Mouse (Mus musculus) forebrain, embryonic 13.5 days (tissue): ENCODE measurements around the gene Syne1. TPM values are rescaled to one million over a fixed set of nuclear protein-coding genes. Genes with fewer than 3 reads are reported as not detected.
"Not testable (repeated sequence)": the region's sequence is repeated elsewhere in the genome, so short reads cannot be mapped to it uniquely, and the experiment has no call there.

Experiments
- ATAC-seq: fragments of 200-750 bp; cut with Nextera tagmentation; 2 replicates; pipeline ENCODE4 v1.8.0; 2017
- H3K27ac ChIP-seq: fragments of 300-500 bp; sonication (generic); 2 replicates; pipeline ENCODE4 v1.5.1; 2015; ENCODE audit warnings: inconsistent platforms, mild to moderate bottlenecking, moderate library complexity
- H3K27me3 ChIP-seq: fragments of 300-500 bp; sonication (generic); 2 replicates; pipeline ENCODE4 v1.6.1; 2015; ENCODE audit warnings: mild to moderate bottlenecking, inconsistent platforms
- H3K36me3 ChIP-seq: fragments of 300-500 bp; sonication (generic); 2 replicates; pipeline ENCODE4 v1.6.1; 2015; ENCODE audit warnings: mild to moderate bottlenecking, inconsistent platforms; ENCODE audit not compliant: poor library complexity, severe bottlenecking
- H3K4me1 ChIP-seq: fragments of 300-500 bp; sonication (generic); 2 replicates; pipeline ENCODE4 v1.6.1; 2015; ENCODE audit warnings: inconsistent platforms
- H3K4me2 ChIP-seq: fragments of 300-500 bp; sonication (generic); 2 replicates; pipeline ENCODE4 v1.6.1; 2015; ENCODE audit warnings: inconsistent platforms, mild to moderate bottlenecking, moderate library complexity
- H3K4me3 ChIP-seq: fragments of 300-500 bp; sonication (generic); 2 replicates; pipeline ENCODE4 v1.5.1; 2015; ENCODE audit warnings: mild to moderate bottlenecking, inconsistent platforms
- H3K9ac ChIP-seq: fragments of 300-500 bp; sonication (generic); 2 replicates; pipeline ENCODE4 v1.6.1; 2015; ENCODE audit warnings: mild to moderate bottlenecking, inconsistent platforms
- H3K9me3 ChIP-seq: fragments of 300-500 bp; sonication (generic); replicated peaks from 2 replicates; pipeline ENCODE4 v1.6.1; 2016; ENCODE audit warnings: inconsistent platforms
- WGBS: fragments of 180-500 bp; shearing (Covaris S2); methylation state at CpG from one replicate; pipeline ENCODE4 v1.1.7; 2015; 5-methylcytosine and 5-hydroxymethylcytosine counted together
- polyA plus RNA-seq: library from polyadenylated mRNA; unstranded; fragments of >200 nt; fragmentation: Nextera tagmentation; extraction: Ambion mirVana; gene quantifications from 2 replicates; pipeline ENCODE4 v1.2.1, GENCODE M21; 2015

The Syne1 gene
- polyA plus RNA-seq, 1 experiment from 2014 or later: 2.4 TPM

DNA sequence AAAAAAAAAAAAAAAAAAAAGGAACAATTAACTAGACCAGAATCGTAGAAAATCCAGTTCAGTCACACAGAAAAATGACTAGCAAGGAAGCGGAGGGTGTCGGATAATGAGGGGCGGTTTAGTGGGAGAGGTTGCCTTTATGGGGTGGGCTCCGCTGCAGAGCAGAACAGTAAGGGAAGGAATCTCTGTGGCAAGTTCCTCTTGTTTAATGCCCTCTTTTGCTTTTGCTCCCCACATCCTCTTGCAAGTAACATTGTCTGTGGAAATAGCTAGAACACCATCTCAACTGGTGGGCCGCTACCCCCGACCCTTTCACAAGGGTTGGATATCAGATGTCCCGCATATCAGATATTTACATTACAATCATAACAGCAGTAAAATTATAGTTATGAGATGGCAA, 37.1 kb downstream of the Syne1 start:
- WGBS: 87% methylated on average over 8 of the region's 8 CpGs
- no peak for ATAC-seq

DNA sequence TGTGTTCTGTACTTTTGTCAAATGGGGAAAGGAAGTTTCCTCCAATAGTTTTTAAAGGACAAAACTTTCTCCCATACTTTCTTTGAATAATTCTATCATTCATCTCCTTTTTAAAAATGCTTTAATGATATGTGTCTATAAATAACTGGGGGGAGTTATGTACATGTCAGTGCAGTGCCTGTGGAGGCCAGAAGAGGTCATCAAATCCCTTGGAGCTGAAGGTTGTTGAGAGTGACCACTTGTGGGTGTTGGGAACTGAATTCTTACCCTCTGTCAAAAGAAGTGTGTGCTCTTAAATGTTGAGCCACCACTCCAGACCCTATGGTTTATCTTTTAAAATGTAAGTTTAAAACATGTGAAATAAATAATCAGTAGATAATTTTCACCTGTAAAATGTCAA, 39.0 kb downstream of the Syne1 start:
- no peak overlapping the region for H3K4me2 ChIP-seq
- no peaks in the 10 kb centered on the region for H3K36me3 ChIP-seq
- no peaks in the 10 kb centered on the region for H3K27me3 ChIP-seq
- no peak overlapping the region for H3K9ac ChIP-seq
- no peaks in the 10 kb centered on the region for H3K4me1 ChIP-seq
- no peak overlapping the region for H3K27ac ChIP-seq
- H3K4me3 ChIP-seq: no peak overlapping the region
- ATAC-seq: no peak
- H3K9me3 ChIP-seq: no peaks in the 10 kb centered on the region

More for the DNA sequence above, 37.1 kb downstream of the Syne1 start:
- H3K27me3 ChIP-seq: no peaks in the 10 kb centered on the region
- no peak overlapping the region for H3K4me3 ChIP-seq
- no peaks in the 10 kb centered on the region for H3K4me1 ChIP-seq
- H3K9ac ChIP-seq: no peak overlapping the region
- H3K4me2 ChIP-seq: no peak overlapping the region
- H3K9me3 ChIP-seq: no peaks in the 10 kb centered on the region
- H3K36me3 ChIP-seq: no peaks in the 10 kb centered on the region
- H3K27ac ChIP-seq: no peak overlapping the region

GRCm38 (mm10) chr10:5511403-5511802, 39.9 kb downstream of the Syne1 start:
- H3K27me3 ChIP-seq: no peaks in the 10 kb centered on the region
- no peaks in the 10 kb centered on the region for H3K36me3 ChIP-seq
- H3K4me3 ChIP-seq: no peak overlapping the region
- WGBS: 73% methylated on average over 3 of the region's 3 CpGs
- no peaks in the 10 kb centered on the region for H3K4me1 ChIP-seq
- no peak for ATAC-seq
- no peaks in the 10 kb centered on the region for H3K9me3 ChIP-seq
- no peak overlapping the region for H3K27ac ChIP-seq
- H3K4me2 ChIP-seq: no peak overlapping the region
- no peak overlapping the region for H3K9ac ChIP-seq

GRCm38 (mm10) chr10:5507478-5507877, 43.8 kb downstream of the Syne1 start:
- Histone ChIP-seq H3K4me1 (no peaks in the 10 kb centered on the region), H3K36me3 (no peaks in the 10 kb centered on the region), H3K27me3 (no peaks in the 10 kb centered on the region), H3K9ac (no peak overlapping the region), H3K9me3 (no peaks in the 10 kb centered on the region), H3K4me3 (no peak overlapping the region), H3K27ac (no peak overlapping the region), H3K4me2 (no peak overlapping the region)
- no peak for ATAC-seq
- 50% methylated on average over 2 of the region's 2 CpGs for WGBS

GRCm38 (mm10) chr10:5504761-5505160, 46.5 kb downstream of the Syne1 start:
- Histone ChIP-seq H3K4me3 (no peak overlapping the region), H3K36me3 (no peaks in the 10 kb centered on the region), H3K27ac (no peak overlapping the region), H3K27me3 (no peaks in the 10 kb centered on the region), H3K4me1 (no peaks in the 10 kb centered on the region), H3K9me3 (no peaks in the 10 kb centered on the region), H3K4me2 (no peak overlapping the region), H3K9ac (no peak overlapping the region)
- 75% methylated on average over 3 of the region's 3 CpGs for WGBS
- ATAC-seq: no peak

DNA sequence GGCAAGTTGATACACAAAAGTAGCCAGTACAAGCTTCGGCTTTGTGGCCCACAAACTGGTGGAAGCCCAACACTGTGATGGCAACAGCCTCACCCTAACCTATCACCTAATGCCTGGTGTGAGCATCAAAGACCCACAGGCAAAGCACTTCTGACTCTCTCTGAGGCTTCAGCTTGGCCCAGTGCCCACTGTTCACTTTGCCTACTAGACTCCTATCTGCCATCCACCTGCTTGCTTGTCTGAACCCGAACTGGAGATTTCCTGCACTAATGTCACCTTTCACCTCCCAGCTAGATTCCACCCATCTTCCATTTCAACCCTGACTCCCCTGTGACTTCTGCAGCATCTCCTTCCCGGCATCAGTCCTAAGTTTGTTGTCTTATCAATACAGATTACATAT, 47.4 kb downstream of the Syne1 start:
- no peaks in the 10 kb centered on the region for H3K4me1 ChIP-seq
- H3K27ac ChIP-seq: no peak overlapping the region
- 91% methylated on average over 3 of the region's 3 CpGs for WGBS
- H3K27me3 ChIP-seq: no peaks in the 10 kb centered on the region
- H3K9ac ChIP-seq: no peak overlapping the region
- H3K9me3 ChIP-seq: no peaks in the 10 kb centered on the region
- no peak overlapping the region for H3K4me2 ChIP-seq
- no peak overlapping the region for H3K4me3 ChIP-seq
- H3K36me3 ChIP-seq: no peaks in the 10 kb centered on the region
- no peak for ATAC-seq

DNA sequence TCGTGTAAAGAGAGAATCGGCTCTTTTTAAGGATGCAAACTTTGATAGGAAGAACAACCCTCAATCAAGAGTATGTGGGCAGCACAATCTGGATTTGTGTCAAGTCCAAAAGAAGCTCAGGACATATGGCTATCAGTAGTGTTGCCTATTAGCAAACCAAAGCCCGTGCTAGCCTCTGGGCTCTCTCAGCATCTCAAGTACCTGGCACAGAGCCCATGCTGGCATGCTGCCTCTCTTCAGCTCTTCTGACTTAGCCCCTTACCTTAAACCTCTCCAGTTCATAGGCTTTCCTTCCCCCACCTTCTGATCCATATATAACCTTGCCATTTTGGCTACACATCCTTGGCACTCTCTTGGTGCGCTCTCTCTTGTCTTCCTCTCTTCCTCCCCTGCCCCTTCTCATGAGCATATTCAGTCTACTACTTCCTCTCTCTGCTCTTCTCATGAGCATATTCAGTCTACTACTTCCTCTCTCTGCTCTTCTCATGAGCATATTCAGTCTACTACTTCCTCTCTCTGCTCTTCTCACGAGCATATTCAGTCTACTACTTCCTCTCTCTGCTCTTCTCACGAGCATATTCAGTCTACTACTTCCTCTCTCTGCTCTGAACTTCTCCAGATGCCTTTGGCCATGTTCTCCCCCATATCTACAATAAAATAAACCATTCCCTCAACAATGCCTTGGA, 51.5 kb downstream of the Syne1 start:
- not testable (repeated sequence) for H3K9me3 ChIP-seq, ATAC-seq, H3K9ac ChIP-seq, H3K27ac ChIP-seq, H3K4me3 ChIP-seq, H3K27me3 ChIP-seq, H3K4me1 ChIP-seq, H3K4me2 ChIP-seq, H3K36me3 ChIP-seq
- 73% methylated on average over 6 of the region's 6 CpGs for WGBS

DNA sequence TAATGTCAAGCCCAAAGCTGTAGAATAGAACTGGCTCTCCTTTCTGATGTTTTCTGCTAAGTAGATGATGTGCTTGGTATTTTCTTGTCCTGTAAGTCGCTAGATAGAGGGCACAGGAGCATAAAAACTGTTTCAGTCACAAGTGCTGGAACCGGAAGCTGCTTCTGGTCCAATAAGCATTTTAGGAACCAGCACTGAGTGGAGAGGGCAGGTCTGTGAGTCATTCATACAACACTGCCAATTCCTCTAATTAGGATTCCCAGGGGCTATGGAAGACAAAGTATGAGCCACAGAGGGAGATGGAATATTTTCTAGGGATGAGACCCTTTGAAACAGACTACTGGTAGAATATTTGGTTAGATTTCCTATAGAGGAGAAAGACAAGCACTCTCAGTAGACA, 53.4 kb downstream of the Syne1 start:
- Histone ChIP-seq H3K4me2 (no peak overlapping the region), H3K27me3 (no peaks in the 10 kb centered on the region), H3K36me3 (no peaks in the 10 kb centered on the region), H3K27ac (no peak overlapping the region), H3K4me3 (no peak overlapping the region), H3K4me1 (no peaks in the 10 kb centered on the region), H3K9me3 (no peaks in the 10 kb centered on the region), H3K9ac (no peak overlapping the region)
- no peak for ATAC-seq
- whole genome bisulfite sequencing: 75% methylated on average over 2 of the region's 2 CpGs

GRCm38 (mm10) chr10:5491050-5491449, 60.2 kb downstream of the Syne1 start:
- no peaks in the 10 kb centered on the region for H3K36me3 ChIP-seq
- no peak overlapping the region for H3K9ac ChIP-seq

DNA sequence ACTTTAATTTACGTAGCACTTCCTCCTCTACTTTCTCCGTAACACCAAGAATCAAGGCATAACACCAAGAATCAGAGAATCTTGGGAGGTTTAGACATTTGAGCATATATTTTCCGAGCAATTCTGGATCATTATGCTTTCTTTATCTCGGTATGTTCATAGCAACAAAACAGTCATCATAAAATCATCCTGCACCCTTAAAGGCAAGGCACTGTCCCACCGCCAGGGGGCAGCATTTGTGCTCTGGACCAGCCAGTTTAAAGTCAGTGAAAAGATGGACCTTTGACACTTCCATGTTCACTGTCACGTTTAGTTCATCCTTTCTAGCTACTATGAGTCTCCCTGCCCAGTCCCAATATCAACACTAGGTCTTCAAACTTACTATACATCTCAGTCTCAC, 61.3 kb downstream of the Syne1 start:
- Histone ChIP-seq H3K27me3 (no peaks in the 10 kb centered on the region), H3K9me3 (no peaks in the 10 kb centered on the region), H3K4me2 (no peak overlapping the region), H3K36me3 (no peaks in the 10 kb centered on the region), H3K4me3 (no peak overlapping the region), H3K4me1 (no peaks in the 10 kb centered on the region), H3K9ac (no peak overlapping the region), H3K27ac (no peak overlapping the region)
- no peak for ATAC-seq
- WGBS: 60% methylated on average over 6 of the region's 6 CpGs

More at GRCm38 (mm10) chr10:5491050-5491449, 60.2 kb downstream of the Syne1 start:
- Histone ChIP-seq H3K4me2 (no peak overlapping the region), H3K9me3 (no peaks in the 10 kb centered on the region), H3K27ac (no peak overlapping the region), H3K27me3 (no peaks in the 10 kb centered on the region), H3K4me1 (no peaks in the 10 kb centered on the region), H3K4me3 (no peak overlapping the region)
- 89% methylated on average over 9 of the region's 9 CpGs for WGBS
- no peak for ATAC-seq

DNA sequence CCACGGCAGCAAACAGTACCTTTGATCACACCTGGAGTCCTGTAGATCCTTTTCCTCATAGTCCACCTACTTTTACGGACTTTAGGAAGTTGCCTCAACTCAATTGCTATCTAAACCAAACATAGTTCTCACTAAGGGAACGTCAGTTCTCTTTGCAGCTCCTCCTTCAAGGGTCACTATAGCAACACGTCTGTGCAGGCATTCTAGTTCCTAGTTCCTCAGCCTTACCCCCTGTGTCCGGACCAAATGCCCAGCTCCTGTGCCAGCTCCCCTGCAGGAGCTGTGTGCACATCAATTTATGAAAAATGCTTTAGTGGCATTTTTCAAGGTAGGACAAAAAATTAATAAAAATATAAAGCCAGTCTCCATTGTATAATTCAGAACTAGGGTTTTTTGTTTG, 63.2 kb downstream of the Syne1 start:
- no peak for ATAC-seq
- 55% methylated on average over 5 of the region's 5 CpGs for WGBS

DNA sequence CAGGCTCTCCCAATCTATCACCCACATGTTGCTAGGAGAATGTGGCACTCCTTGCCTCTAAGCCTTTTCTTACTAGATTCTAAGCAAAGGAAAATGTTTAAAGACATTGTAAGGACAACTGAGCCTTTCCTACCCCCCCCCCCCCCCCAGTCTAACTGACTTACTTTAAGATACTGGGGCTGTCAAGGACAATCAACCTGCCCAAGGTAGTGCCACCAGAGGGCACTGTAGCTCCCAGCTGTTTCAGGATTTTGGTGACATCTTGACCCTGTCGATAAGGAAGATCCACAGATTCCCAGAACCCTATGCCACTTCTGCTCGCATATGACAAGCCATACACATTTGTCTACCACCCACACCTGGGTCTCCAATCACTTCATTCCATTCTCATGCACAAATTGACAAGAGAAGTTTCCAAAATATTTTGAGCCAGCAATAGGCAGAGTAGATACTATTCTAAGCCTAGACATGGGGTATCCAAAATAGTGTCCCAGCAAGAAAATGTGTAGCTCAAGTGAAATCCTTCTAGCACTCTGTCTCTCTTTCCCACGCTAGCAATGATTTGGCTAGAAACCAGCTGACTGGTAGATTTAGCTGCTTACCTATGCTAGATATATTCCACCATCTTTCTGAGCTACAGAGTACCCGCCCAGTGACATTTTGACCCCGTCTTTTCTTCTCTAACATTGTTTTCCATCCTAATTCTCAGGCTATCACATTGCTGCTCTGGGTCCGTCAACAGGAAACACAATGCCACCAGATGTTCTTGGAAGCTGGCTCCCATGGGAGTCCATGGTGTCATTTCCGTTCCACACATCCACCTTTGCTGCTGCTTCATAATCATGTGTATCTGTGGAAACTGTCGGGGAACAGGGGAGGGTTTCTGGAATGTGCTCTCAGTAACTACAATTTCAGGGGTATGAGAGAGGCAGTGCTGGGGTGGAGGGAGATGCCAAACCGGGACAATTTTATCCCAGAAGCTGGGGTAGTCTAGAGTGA, 70.4 kb downstream of the Syne1 start:
- no peak for ATAC-seq
- no peaks in the 10 kb centered on the region for H3K36me3 ChIP-seq
- WGBS: 85% methylated on average over 9 of the region's 9 CpGs
- H3K9ac ChIP-seq: no peak overlapping the region
- H3K27ac ChIP-seq: no peak overlapping the region
- H3K27me3 ChIP-seq: no peaks in the 10 kb centered on the region
- H3K4me3 ChIP-seq: no peak overlapping the region
- no peaks in the 10 kb centered on the region for H3K9me3 ChIP-seq
- no peak overlapping the region for H3K4me2 ChIP-seq
- H3K4me1 ChIP-seq: no peaks in the 10 kb centered on the region

More for the DNA sequence above, 63.2 kb downstream of the Syne1 start:
- Histone ChIP-seq H3K36me3 (no peaks in the 10 kb centered on the region), H3K4me1 (no peaks in the 10 kb centered on the region), H3K9ac (no peak overlapping the region), H3K4me3 (no peak overlapping the region), H3K27ac (no peak overlapping the region), H3K4me2 (no peak overlapping the region), H3K9me3 (no peaks in the 10 kb centered on the region), H3K27me3 (no peaks in the 10 kb centered on the region)
